Mouse (Mus musculus): Measurements from ENCODE around the gene Kifc3. TPM values are rescaled to one million over a fixed set of nuclear protein-coding genes. Genes with fewer than 3 reads are reported as not detected.
"Not testable (repeated sequence)": the region's sequence is repeated elsewhere in the genome, so short reads cannot be mapped to it uniquely, and the experiment has no call there.

Kifc3 gene
- total RNA-seq, 2 experiments from 2014 or later = 11.2 to 11.5 TPM

DNA sequence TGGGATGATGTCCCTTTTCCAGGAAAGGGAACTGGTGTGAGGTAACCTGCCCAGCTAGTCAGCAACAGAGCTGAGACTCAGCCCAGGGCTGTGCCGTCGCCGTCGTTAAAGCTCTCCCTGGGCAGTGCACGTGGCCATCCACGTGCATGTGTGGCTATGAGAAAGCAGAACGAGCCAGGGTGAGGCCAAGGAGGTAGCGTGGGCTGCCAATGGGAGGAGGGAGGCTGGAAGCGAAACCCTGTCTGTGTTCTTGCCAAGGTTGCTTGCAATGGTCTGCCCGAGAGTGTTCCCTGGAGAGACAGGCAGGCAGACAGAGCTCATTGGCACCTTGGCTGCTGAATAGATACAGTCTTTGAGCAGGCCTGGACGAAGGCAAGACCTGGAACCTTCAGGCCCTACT is 36.7 kb downstream of the Kifc3 start:
- intact Hi-C loops (cut with DNase I; ENCODE audit: low total_unique reads) = no loop called here
- DNase-seq = peak; percentile 68

DNA sequence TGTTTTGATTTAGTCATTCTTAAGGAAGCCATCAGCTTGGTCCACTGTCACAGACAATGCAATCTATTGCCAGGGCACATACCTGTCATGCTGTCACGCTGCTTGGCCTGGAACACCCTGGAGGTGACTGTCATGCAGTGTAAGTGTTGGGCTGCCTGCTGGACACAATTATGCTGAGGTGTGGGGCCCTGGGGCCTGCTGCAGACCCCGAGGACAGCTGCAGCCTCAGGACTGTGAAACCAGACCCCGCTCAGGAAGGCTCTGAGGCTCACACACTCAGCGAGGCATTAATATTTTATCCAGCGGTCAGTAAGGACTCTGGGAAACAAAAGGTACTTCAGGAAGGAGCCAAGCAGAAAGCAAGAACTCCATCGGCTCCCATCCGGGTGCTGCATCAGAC is 38.1 kb downstream of the Kifc3 start:
- intact Hi-C loops (cut with DNase I; ENCODE audit: low total_unique reads) = no loop called here
- no peak for DNase-seq

DNA sequence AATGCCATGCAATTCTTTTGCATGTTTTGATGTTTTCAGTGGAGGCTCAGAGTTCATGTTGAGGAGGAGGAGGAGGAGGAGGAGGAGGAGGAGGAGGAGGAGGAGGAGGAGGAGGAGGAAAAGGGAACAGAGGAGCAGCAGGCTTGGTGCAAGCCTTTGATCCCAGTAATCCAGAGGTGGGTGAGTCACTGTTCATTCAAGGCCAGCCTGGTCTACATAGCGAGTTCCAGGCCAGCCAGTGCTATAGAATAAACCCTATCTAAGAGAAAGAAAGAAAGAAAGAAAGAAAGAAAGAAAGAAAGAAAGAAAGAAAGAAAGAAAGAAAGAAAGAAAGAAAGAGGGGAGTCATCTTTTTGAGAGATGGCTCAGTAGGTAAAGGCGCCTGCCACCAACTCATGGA is 38.6 kb downstream of the Kifc3 start:
- intact Hi-C loops (cut with DNase I; ENCODE audit: low total_unique reads); DNase-seq: not testable (repeated sequence)

DNA sequence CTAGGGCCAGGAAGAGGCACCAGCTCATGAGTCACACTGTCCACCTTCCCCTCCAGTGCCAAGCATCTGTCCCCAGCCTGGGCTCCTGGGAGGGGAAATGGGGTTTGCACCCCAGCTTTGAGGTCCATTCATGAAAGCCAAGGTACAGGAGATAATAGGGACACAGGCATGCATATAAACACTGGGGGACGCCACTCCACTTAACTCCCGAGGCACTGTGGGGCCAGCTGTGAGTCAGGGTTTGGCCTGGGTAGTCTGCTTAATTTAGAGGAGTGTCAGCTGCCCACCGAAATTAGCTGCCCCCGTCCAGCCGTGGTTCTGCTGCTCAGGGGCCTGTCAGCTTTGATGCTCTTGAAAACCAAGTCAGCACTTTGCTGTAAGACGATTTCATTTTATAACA is 39.8 kb downstream of the Kifc3 start:
- no peak for DNase-seq
- intact Hi-C loops (cut with DNase I; ENCODE audit: low total_unique reads) = no loop called here

DNA sequence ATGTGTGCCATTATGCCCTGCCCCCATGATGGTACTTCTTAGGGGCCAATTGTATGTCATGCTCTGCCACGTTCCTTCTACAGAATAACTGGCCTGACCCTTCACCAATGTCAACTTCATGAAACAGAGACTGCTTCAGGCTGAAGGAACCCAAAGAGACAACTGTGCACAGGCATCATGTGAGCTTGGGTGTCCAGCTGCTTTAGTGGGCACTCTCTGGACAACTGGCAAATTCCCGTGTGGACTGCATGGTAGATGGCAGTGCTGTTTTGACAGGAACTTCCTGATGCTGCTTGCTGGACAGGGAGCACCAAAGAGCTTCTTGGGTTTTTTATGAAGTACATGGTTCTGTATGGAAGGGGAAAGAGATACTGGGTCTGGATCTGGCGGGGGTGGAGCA is 43.3 kb downstream of the Kifc3 start:
- intact Hi-C loops (cut with DNase I; ENCODE audit: low total_unique reads) = no loop called here
- no peak for DNase-seq

DNA sequence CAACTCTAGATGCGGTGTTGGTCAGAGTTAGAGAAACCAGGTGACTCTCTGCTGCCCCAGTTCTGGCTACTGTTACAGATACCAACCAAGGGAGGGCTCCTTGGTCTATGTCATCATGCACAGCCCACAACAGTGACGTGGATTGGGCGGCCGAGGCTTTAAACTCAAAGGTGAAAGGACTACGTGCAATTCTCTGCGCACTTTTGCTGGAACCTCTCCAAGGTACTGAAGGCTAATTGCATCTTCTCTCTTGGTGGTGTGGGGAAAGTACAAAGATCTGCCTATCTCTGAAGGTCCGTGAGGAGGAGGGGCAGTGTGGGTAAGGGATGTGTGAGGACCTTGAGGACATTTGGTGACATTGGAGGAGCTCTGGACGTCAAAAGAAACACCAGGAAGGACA is 44.0 kb downstream of the Kifc3 start:
- DNase-seq = no peak
- intact Hi-C loops (cut with DNase I; ENCODE audit: low total_unique reads) = no loop called here

DNA sequence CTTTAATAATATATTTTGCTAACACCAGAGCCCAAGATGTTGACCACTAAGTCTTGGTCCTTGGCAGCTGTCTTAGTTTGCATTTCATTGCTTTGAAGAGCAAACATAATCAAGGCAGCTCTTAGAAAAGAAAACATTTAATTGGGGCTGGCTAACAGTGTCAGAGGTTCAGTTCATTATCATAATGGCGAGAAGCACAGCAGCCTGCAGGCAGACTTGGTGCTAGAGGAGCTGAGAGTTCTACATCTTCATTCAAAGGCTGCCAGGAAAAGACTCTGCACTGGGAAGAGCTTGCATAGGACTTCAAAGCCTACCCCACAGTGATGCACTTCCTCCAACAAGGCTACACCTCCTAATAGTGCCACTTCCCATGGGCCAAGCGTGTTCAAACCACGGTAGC is 45.5 kb downstream of the Kifc3 start:
- intact Hi-C loops (cut with DNase I; ENCODE audit: low total_unique reads) = no loop called here
- DNase-seq = no peak

DNA sequence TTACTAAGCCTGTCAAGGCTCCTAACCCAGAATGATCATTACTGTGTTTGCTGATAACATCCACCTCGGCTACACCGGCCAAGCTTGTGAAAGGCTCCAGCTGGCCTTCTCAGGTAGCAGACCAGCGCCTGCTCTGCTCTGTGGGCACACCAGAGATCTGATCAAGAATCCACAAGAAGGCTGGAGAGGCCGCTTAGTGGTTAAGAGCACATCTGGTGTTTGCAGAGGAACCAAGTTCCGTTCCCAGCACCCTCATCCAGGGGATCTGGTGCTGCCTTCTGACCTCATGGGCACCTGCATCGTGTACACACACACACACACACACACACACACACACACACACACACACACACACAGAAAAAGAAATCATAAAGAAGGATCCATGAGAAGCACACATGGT is 46.5 kb downstream of the Kifc3 start:
- intact Hi-C loops (cut with DNase I; ENCODE audit: low total_unique reads) = no loop called here
- no peak for DNase-seq

DNA sequence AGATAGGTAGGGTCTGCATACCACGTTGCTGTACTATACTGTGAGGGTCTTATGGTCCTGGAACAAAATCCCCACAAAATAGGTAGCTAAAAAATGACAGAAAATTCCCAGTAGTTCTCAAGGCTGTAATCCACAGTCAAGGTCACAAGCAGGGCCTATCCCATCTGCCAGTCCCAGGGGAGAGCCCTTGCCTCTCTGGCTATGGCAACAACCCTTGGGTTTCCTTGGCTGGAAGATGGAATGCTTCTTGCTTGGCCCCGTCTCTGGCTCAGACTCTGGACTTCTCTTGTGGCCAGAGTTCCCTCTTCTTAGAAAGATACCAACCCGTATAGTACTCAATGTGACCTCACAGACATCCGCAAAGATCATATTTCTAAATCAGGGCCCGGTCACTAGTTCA is 47.3 kb downstream of the Kifc3 start:
- intact Hi-C loops (cut with DNase I; ENCODE audit: low total_unique reads) = no loop called here
- DNase-seq = no peak

DNA sequence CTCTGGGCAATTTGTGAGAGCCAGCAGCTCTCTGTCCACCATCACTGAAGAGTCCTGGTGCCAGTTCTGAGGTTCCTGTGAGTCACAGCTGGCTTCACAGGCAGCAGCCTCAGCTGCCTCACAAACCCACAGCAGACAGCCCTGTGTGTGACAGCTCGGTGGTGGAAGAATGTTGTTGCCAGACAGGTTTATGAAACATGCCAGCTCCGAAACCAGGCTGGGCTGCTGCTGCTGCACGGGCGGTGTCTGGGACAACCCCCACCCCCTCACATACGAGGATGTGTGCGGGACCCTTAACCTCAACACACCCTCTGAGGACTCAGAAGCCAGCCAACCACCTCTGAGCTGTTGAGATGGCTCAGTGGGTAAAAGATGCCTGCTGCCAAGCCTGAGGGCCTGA is 48.0 kb downstream of the Kifc3 start:
- intact Hi-C loops (cut with DNase I; ENCODE audit: low total_unique reads) = no loop called here
- DNase-seq = no peak

DNA sequence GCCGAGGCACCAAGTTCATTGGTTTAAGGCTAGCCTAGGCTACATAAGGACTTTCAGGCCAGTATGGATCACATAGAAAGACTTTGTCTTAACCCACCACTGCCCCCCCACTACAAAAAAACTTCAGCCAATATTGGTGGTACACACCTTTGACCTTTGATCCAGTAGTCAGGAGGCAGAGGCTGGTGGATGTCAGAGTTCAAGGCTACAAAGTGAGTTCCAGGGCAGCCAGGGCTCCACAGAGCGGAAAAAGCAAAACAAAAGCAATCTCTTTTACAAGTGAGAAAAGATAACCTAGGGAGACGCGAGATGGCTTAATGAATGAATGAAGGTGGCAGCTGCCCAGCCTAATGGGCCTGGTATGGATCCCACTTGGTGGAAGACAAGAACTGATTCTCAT is 48.6 kb downstream of the Kifc3 start:
- intact Hi-C loops (cut with DNase I; ENCODE audit: low total_unique reads) = no loop called here
- DNase-seq = no peak

DNA sequence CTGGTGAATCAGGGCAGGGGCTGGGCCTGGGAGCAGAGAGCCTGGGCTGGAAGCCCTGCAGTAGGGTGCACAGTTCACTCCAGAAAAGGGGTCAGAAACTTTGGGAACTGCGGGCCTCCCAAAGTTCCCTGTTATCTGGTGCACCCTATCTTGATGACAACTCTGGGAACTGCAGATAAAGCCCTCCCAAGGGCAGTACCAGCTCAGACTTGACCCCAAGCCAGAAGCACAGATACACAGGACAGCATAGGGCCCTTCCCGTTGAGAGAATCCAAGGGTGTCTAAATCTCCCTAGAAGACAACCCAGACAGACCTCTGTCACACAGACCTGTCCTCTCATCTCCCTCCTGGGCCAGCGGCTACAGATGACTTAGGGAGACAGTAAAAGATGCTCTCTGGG is 52.0 kb downstream of the Kifc3 start:
- intact Hi-C loops (cut with DNase I; ENCODE audit: low total_unique reads) = no loop called here

DNA sequence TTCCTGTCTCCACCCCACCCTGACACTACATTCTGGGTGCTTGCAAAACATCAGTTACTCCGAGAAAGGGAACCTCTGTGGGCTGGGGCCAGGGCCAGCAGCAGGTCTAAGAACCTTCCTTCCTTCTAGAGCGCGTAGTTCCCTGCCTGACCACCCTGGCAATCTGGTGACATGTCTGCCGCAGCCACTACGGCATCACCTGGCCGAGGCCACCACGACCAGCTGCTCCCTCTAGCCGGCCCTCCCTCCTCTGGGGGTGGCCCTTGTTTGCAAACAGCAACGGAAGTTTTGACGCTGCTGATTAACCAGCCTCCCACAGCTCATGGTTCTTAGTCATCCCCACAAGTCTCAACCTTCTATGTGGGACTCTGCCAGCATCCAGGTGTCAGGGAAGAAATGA is 53.2 kb downstream of the Kifc3 start:
- intact Hi-C loops (cut with DNase I; ENCODE audit: low total_unique reads) = no loop called here
- DNase-seq = no peak

More for the DNA sequence above, 52.0 kb downstream of the Kifc3 start:
- no peak for DNase-seq

DNA sequence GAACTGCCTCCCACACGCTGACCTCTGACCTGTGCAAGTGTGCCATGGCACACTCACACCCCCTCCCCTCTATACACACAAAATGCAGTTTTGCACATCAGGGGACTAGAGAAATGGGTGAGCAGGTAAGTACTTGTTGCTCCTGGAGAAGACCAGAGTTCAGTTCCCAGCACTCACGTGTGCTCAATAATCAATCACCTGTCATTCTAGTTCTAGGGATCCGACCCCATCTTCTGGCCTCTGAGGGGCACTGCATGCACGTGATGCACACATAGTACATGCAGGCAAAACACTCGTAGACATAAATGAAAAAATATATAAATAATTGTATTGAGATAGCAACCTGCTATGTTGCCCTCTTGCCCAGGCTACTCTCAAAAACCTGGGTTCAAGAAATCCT is 55.8 kb downstream of the Kifc3 start:
- intact Hi-C loops (cut with DNase I; ENCODE audit: low total_unique reads) = no loop called here
- no peak for DNase-seq

DNA sequence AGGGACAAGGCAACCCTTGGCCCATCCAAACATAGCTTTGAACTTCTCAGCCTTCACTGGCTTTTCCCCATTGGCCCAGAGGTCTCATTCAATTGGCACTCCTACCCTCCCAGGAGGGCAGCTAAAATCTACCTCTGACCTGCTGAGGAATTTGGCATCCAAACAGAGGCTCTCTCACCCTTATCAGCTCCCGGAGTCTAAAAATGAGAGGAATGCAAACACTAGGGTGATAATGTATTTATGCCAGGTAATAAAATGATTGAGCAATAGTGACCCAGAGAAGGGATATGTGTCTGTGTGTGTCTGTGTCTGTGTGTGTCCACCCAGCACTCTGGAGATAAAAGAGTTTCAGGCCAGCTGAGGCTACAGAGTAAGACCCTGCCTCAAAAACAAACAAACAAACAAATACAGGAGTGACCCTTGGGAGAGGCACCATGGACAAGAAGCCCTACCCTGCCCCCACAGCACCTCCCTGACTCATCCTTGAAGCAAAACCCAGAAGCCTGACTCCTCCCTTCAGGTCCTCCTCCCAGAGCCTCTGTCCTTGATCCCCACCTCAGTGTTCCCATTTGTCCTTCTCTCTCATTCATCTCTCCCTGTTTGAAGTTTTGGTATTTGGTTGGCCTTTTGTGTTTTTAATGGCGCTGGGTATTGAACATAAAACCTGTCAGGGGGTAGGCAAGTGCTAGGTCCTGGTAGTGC is 56.4 kb downstream of the Kifc3 start:
- DNase-seq = no peak
- intact Hi-C loops (cut with DNase I; ENCODE audit: low total_unique reads) = no loop called here

DNA sequence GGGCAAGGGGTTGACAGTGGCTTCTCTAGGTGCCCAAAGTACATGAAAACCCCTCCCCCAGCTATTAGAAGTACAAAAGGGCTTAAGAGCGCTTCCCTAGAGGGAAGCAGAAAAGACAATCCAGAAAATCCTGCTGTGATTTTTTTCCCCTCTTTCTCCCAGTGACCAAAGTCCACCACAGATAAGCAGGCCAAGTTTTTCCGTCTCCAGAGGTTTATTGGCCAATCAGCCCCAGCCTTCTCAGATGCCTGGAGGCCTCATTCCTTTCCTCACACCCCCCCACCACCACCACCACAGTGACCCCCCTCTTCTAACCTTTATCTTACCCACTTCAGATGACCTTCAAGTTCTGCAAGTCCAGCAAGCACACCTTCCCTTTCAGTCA is 58.0 kb downstream of the Kifc3 start:
- DNase-seq = no peak
- intact Hi-C loops (cut with DNase I; ENCODE audit: low total_unique reads) = no loop called here

DNA sequence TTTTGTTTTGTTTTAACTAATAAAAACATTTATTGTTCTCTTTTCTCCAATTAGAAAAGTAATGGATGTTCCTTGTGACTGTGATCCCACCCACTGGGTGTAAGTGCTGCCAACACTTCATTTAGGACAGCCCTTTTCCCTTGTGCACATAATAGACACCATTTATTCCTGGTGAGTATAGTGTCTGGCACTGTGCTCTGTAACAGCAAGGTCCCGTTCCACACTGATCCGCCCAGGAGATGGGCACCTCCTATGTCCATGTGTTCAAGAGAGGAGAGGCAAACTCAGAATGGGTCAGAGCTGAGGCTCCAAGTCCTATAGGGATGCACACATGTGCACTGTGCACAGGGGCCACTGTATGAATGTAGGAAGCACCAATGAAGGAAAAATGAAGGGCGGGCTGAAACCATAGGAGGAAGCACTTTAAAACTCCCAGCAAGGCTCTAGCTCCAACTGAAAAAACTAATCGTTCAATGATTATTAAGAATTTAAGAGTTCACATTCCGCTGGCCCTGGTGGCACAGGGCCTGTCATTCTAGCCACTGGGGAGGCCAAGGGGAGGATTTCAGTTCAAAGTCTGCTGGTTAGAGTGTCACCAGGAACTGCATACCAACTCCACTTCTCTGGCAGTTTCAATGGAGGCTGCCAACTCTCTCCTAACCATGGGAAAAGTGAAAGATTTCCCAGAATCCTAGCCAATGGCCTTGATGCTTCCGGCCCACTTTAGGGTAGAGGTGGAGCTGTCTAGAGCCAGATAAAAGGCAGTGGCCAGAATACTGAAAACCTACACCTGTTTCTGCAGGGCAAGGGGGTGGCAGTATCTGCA is 58.6 kb downstream of the Kifc3 start:
- intact Hi-C loops (cut with DNase I; ENCODE audit: low total_unique reads) = no loop called here
- DNase-seq = no peak

DNA sequence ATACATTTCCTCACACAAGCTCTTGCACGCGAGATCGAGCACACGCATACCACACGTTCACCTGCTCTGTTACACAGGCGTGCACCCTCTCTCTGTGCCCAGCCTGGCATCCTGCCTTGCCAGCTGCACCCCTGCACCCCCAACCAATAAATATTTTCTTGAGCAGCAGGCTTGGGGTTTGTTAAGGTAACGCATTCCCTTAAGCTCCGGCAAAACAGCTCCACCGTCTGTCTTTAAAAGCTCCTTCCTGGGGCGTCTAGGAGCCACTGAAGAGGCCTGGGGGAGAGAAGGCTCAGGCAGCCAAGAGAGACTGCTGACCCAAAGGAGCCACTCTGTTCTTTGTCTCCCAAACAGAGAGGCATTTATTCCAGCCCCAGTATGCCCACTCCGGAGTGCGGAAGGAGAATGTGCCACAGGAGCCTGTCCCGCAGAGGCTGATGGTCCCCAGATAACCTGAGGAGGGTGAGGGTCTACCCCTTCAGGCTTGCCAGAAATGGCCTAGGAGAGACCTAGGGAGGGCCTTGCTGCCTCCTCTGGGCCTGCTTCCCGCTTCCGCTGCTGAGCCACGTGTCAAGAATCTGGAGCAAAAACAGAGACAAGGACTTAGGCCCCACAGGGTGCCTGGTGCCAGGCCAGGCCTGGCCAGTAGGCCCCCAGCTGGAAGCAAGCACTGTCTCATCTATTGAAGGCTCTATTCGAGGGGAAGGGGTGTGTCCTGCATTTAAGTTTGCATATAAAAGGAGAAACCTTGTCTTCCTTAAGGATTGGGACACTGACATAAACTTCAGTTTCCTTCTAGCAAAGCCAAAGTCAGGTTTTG is 59.4 kb downstream of the Kifc3 start:
- DNase-seq = no peak
- intact Hi-C loops (cut with DNase I; ENCODE audit: low total_unique reads) = no loop called here

DNA sequence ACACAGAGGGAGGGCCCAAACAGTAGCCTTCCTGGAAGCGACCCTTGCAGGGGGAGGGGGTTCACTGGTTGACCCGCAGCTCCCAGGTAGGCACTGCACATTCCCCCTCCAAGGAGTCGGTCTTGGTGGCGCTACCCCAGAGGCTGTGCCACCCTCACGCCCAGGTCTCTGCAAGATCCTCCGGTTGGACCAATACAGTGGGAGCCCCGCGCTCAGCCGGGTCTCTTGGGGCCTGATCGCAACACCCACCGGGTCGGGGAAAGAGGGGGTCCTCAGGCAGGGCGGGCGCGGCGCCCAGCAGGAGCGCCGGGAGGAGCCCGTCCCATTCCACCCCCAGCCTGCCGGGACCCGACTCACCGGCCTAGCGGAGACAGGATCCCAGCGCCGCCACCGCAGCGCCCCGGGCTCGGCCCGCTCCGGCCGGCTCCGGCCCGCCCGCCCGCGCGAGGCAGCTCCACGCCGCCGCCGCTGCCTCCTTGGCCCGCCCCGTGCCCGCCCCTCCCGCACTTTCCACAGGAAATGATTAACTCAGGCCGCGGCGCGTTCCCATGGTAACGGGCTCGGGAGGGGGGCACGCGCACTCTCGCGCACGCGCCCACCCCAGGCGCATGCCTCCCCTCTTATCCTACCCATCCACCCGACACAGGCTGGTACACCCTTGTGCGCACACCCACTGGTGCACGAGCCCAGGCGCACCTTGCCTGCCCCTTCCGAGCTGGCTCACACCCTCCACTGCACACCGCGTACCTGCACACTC is 60.4 kb downstream of the Kifc3 start:
- DNase-seq = peak; percentile 80
- intact Hi-C loops (cut with DNase I; ENCODE audit: low total_unique reads) = no loop called here

Measured in gastrocnemius, postnatal 14 days (tissue).